Mouse (Mus musculus): ENCODE measurements around the gene Agap1. TPM values are rescaled to one million over a fixed set of nuclear protein-coding genes. Genes with fewer than 3 reads are reported as not detected.

Gene Agap1
- polyA plus RNA-seq, 1 experiment from 2014 or later, result 4.2 TPM

DNA sequence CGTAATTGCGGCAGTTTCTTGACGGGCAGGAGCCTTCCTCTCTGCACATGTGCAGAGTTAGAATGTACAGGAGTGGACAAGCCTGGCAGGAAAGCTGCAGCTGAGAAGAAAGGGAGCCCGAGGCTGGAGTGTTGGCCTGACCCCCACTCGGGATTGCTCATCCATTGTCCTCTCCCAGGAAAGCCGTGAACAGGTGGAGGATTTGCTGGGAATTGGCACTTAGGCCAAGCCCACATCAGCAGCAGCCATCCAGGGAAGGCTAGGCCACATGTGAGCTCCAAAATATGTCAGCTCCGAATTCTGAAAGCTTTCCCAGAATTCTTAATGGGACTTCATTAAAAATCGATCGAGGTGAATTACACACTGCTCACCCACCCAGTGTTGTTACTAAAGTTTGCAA is 270.4 kb downstream of the Agap1 start:
- ATAC-seq (ENCODE audit: low FRiP score, low TSS enrichment) (no peak), DNase-seq (ENCODE audit: low spot score) (no peak)
- no peaks in the 10 kb centered on the region for H3K4me1 ChIP-seq (replicated peaks; ENCODE audit: control insufficient read depth, insufficient read depth)
- H3K4me3 ChIP-seq (ENCODE audit: low read depth, low read length), result no peak overlapping the region
- H3K27ac ChIP-seq (replicated peaks), result no peak overlapping the region
- H3K9ac ChIP-seq (ENCODE audit: low read length), result no peak overlapping the region
- 0 out of 2 replicates have a peak, but pooled peaks cover 5% of the 10 kb centered on the region for H3K36me3 ChIP-seq (ENCODE audit: control insufficient read depth, insufficient read depth, low read length)
- H3K27me3 ChIP-seq (ENCODE audit: control insufficient read depth, insufficient read depth, low read length), result no peaks in the 10 kb centered on the region
- H3K9me3 ChIP-seq (ENCODE audit: control insufficient read depth, low read length), result no peaks in the 10 kb centered on the region
- H3K4me2 ChIP-seq (replicated peaks; ENCODE audit: low read depth), result no peak overlapping the region
- 61% methylated on average over 9 of the region's 9 CpGs for WGBS
- TF ChIP-seq CTCF (IDR thresholded peaks at IDR 0.05; ENCODE audit: low read depth) (no peak), EP300 (optimal IDR thresholded peaks at IDR 0.05) (no peak)

DNA sequence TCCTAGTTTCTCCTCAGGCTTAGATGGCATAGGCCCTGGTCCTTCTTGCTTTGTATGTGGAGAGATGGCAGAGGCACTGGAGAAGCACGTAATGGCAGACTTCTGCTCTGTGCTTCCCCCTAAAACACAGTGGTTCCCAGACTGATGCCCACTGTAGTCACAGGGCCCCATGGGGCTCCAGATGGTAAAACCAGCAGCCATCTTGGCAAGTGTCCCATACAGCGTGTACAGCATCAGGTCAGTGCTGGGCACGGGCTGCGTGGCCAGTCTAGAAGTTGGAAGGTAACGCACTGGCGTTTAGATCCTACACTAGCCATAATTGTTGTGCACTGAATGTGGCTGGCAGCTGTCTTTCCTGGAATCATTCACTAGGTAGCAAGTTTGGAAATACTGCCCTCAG is 273.9 kb downstream of the Agap1 start:
- WGBS, result 96% methylated on average over 6 of the region's 6 CpGs
- no peaks in the 10 kb centered on the region for H3K9me3 ChIP-seq (ENCODE audit: control insufficient read depth, low read length)
- 0 out of 2 replicates have a peak, but pooled peaks cover 5% of the 10 kb centered on the region for H3K36me3 ChIP-seq (ENCODE audit: control insufficient read depth, insufficient read depth, low read length)
- H3K27me3 ChIP-seq (ENCODE audit: control insufficient read depth, insufficient read depth, low read length), result no peaks in the 10 kb centered on the region
- no peaks in the 10 kb centered on the region for H3K4me1 ChIP-seq (replicated peaks; ENCODE audit: control insufficient read depth, insufficient read depth)
- no peak overlapping the region for H3K9ac ChIP-seq (ENCODE audit: low read length)
- TF ChIP-seq EP300 (optimal IDR thresholded peaks at IDR 0.05) (no peak), CTCF (IDR thresholded peaks at IDR 0.05; ENCODE audit: low read depth) (no peak)
- no peak overlapping the region for H3K4me3 ChIP-seq (ENCODE audit: low read depth, low read length)
- H3K27ac ChIP-seq (replicated peaks), result no peak overlapping the region
- no peak for ATAC-seq (ENCODE audit: low FRiP score, low TSS enrichment)
- DNase-seq (ENCODE audit: low spot score), result no peak
- no peak overlapping the region for H3K4me2 ChIP-seq (replicated peaks; ENCODE audit: low read depth)

DNA sequence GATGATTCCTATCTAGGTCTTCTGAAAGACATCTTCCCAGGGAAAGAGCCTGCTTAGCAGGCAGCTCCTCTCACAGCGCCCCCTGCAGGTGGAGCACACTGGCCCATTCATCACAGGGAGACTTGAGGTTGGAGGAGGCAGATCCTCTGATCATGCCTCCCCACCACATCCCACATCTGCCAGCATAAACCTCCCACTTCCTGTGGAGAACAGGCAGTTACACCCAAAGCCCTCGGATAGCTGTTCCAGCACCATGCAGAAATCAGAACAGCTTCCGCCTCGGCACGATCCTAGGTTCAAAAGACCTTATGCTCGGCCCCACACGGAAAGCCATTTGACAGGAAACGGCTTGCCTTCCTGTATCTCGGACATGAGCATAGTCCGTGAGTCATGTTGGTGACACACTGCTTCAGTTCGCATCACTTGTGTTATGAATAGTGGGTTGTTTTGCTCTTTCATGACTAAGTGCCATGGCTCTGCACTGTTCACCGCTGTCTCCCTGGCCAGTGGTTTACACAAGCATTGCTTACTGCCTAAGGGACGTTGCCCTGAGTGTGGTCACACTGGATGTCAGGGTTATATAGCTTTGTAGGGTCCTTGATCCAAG is 276.1 kb downstream of the Agap1 start:
- Histone ChIP-seq H3K9ac (ENCODE audit: low read length) (no peak overlapping the region), H3K27me3 (ENCODE audit: control insufficient read depth, insufficient read depth, low read length) (no peaks in the 10 kb centered on the region), H3K9me3 (ENCODE audit: control insufficient read depth, low read length) (no peaks in the 10 kb centered on the region), H3K27ac (replicated peaks) (no peak overlapping the region), H3K36me3 (ENCODE audit: control insufficient read depth, insufficient read depth, low read length) (0 out of 2 replicates have a peak, but pooled peaks cover 5% of the 10 kb centered on the region), H3K4me2 (replicated peaks; ENCODE audit: low read depth) (no peak overlapping the region), H3K4me1 (replicated peaks; ENCODE audit: control insufficient read depth, insufficient read depth) (no peaks in the 10 kb centered on the region), H3K4me3 (ENCODE audit: low read depth, low read length) (no peak overlapping the region)
- peak; percentile 60 for TF ChIP-seq CTCF (IDR thresholded peaks at IDR 0.05; ENCODE audit: low read depth)
- no peak for TF ChIP-seq EP300 (optimal IDR thresholded peaks at IDR 0.05)
- ATAC-seq (ENCODE audit: low FRiP score, low TSS enrichment), result peak; percentile 53; the same call in 1 of the 2 replicates
- no peak for DNase-seq (ENCODE audit: low spot score)
- 70% methylated on average over 13 of the region's 13 CpGs for WGBS

DNA sequence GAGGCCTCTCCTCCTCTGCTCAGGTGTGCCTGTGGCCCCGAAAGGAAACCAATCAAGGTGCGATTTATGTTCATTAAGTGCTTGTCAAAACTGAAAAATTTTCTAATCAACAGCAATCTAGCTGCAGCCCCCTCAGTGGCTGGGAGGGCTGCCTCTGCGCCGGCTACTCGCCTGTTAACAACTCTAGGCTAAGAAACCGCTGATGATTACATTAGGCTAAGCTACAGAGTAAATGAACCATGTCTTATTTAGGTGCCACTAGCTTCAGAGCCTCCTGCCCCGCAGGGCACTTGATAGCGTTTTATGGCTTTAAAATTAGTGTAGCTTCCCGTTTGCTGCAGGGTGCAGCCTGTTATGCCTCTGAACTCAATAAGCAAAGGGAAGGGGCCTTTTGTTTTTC is 279.8 kb downstream of the Agap1 start:
- 69% methylated on average over 9 of the region's 9 CpGs for WGBS
- Histone ChIP-seq H3K9me3 (ENCODE audit: control insufficient read depth, low read length) (no peaks in the 10 kb centered on the region), H3K4me2 (replicated peaks; ENCODE audit: low read depth) (no peak overlapping the region), H3K4me3 (ENCODE audit: low read depth, low read length) (no peak overlapping the region), H3K9ac (ENCODE audit: low read length) (no peak overlapping the region), H3K27me3 (ENCODE audit: control insufficient read depth, insufficient read depth, low read length) (no peaks in the 10 kb centered on the region), H3K4me1 (replicated peaks; ENCODE audit: control insufficient read depth, insufficient read depth) (no peaks in the 10 kb centered on the region), H3K27ac (replicated peaks) (no peak overlapping the region), H3K36me3 (ENCODE audit: control insufficient read depth, insufficient read depth, low read length) (no peaks in the 10 kb centered on the region)
- DNase-seq (ENCODE audit: low spot score) (no peak), ATAC-seq (ENCODE audit: low FRiP score, low TSS enrichment) (no peak)
- TF ChIP-seq EP300 (optimal IDR thresholded peaks at IDR 0.05) (no peak), CTCF (IDR thresholded peaks at IDR 0.05; ENCODE audit: low read depth) (no peak)

DNA sequence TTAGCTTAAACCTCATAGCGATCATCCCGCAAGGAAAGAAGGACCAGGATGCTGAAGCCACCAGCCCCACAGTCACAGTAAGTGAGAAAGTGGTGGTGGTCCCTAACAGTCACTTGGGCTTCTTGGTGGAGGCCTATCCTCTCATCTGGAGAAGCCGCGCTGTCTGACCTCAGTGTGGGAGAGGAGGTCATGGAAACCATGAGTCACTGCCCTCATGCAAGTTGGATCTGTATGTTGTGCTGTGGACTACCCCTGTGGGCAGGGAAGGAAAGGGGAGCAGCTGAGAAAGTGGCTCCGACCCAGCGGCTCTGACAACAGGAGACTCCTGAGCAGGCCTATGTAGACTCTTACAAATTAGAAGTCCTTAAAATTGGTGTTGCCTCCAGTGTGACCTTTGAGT is 280.5 kb downstream of the Agap1 start:
- DNase-seq (ENCODE audit: low spot score) (no peak), ATAC-seq (ENCODE audit: low FRiP score, low TSS enrichment) (no peak)

DNA sequence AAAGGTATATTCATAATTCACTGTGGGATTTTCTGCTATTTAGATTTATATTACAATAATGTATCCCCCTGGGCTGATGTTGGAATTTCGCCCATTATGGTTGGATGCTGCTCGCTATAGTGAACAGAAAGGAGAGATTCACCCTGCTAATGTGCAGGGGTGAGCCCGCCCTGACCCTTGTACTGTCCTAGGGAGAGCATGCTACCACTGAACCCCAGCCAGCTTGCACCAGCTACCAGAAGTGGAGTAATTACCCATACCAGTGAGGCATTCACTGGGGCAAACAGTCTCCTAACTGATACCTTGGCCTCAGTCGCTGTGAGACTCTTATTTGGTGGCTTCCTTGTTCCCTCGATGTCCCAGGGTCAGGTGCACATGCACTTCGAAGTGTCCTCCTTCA is 281.4 kb downstream of the Agap1 start:
- Histone ChIP-seq H3K9me3 (ENCODE audit: control insufficient read depth, low read length) (no peaks in the 10 kb centered on the region), H3K4me2 (replicated peaks; ENCODE audit: low read depth) (no peak overlapping the region), H3K4me1 (replicated peaks; ENCODE audit: control insufficient read depth, insufficient read depth) (no peaks in the 10 kb centered on the region), H3K27me3 (ENCODE audit: control insufficient read depth, insufficient read depth, low read length) (no peaks in the 10 kb centered on the region), H3K36me3 (ENCODE audit: control insufficient read depth, insufficient read depth, low read length) (no peaks in the 10 kb centered on the region), H3K9ac (ENCODE audit: low read length) (no peak overlapping the region), H3K27ac (replicated peaks) (no peak overlapping the region), H3K4me3 (ENCODE audit: low read depth, low read length) (no peak overlapping the region)
- no peak for ATAC-seq (ENCODE audit: low FRiP score, low TSS enrichment)
- DNase-seq (ENCODE audit: low spot score), result no peak
- no peak for TF ChIP-seq CTCF (IDR thresholded peaks at IDR 0.05; ENCODE audit: low read depth)
- TF ChIP-seq EP300 (optimal IDR thresholded peaks at IDR 0.05), result no peak
- WGBS, result 89% methylated on average over 6 of the region's 6 CpGs

More for the DNA sequence above, 280.5 kb downstream of the Agap1 start:
- WGBS, result 87% methylated on average over 6 of the region's 6 CpGs
- TF ChIP-seq EP300 (optimal IDR thresholded peaks at IDR 0.05) (no peak), CTCF (IDR thresholded peaks at IDR 0.05; ENCODE audit: low read depth) (no peak)
- Histone ChIP-seq H3K4me3 (ENCODE audit: low read depth, low read length) (no peak overlapping the region), H3K27ac (replicated peaks) (no peak overlapping the region), H3K9ac (ENCODE audit: low read length) (no peak overlapping the region), H3K4me2 (replicated peaks; ENCODE audit: low read depth) (no peak overlapping the region), H3K9me3 (ENCODE audit: control insufficient read depth, low read length) (no peaks in the 10 kb centered on the region), H3K36me3 (ENCODE audit: control insufficient read depth, insufficient read depth, low read length) (no peaks in the 10 kb centered on the region), H3K4me1 (replicated peaks; ENCODE audit: control insufficient read depth, insufficient read depth) (no peaks in the 10 kb centered on the region), H3K27me3 (ENCODE audit: control insufficient read depth, insufficient read depth, low read length) (no peaks in the 10 kb centered on the region)

All from stomach, postnatal 0 days (tissue).